Mouse (Mus musculus): ENCODE measurements around the gene Secisbp2.

DNA sequence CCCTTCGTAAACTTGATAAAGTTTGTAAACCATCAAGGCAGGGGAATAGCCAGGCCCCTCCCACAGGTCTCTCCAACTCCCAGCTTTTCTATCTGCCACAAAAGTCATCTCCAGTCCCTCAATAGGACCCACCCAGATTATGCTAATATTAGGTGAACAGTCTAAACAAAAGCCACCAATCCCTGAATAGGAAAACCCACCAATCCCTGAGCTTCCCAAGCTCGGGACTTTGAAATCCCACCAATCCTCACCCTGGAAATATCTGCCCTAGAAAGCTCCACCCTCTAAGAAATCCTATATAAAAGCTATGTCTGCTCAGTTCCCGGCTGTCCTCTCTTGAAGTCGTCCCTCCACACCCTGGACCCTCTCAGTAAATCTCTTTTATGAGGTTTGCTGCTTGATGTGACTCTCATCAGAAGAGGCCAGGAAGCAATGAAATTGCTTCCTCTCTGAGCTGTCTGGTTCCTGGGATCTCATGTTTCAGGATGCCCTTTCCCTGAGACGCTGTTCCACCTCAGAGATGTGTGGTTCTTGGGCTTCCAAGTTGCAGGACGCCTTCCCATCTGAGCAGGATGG, 23.1 kb upstream of the Secisbp2 start:
- TF ChIP-seq POLR2A (IDR thresholded peaks at IDR 0.05; ENCODE audit: insufficient read depth, low read depth, low read length) (no peak), CTCF (IDR thresholded peaks at IDR 0.05) (no peak)

All from heart, adult 2 months (tissue).